Mouse (Mus musculus) limb, embryonic 14.5 days (tissue): ENCODE measurements around the gene Safb2. TPM values are rescaled to one million over a fixed set of nuclear protein-coding genes. Genes with fewer than 3 reads are reported as not detected.

Experiments used
- ATAC-seq: fragments of 200-750 bp; cut with Nextera tagmentation; 2 replicates; pipeline ENCODE4 v1.8.0; 2017; ENCODE audit warnings: low read depth, moderate number of reproducible peaks, moderate TSS enrichment; ENCODE audit not compliant: low FRiP score
- DNase-seq: peaks from one replicate; pipeline ENCODE4 v3.0.0-alpha.2; 2015; ENCODE audit warnings: low spot score
- H3K27ac ChIP-seq: fragments of 300-500 bp; sonication (generic); replicated peaks from 2 replicates; pipeline ENCODE4 v1.5.1; 2014; ENCODE audit warnings: low read depth, mild to moderate bottlenecking, low read length, moderate library complexity, mixed read lengths
- H3K27me3 ChIP-seq: fragments of 300-500 bp; sonication (generic); 2 replicates; pipeline ENCODE4 v1.6.1; 2014; ENCODE audit warnings: low read length, mixed read lengths; ENCODE audit not compliant: control insufficient read depth, insufficient read depth
- H3K36me3 ChIP-seq: fragments of 300-500 bp; sonication (generic); 2 replicates; pipeline ENCODE4 v1.6.1; 2014; ENCODE audit warnings: mild to moderate bottlenecking, low read length, moderate library complexity, mixed read lengths; ENCODE audit not compliant: control insufficient read depth, insufficient read depth
- H3K4me1 ChIP-seq: fragments of 300-500 bp; sonication (generic); 2 replicates; pipeline ENCODE4 v1.6.1; 2014; ENCODE audit warnings: antibody characterized with exemption, low read length, mixed read lengths; ENCODE audit not compliant: control insufficient read depth, insufficient read depth
- H3K4me2 ChIP-seq: fragments of 300-500 bp; sonication (generic); replicated peaks from 2 replicates; pipeline ENCODE4 v1.6.1; 2014; ENCODE audit warnings: low read depth, mild to moderate bottlenecking, low read length, moderate library complexity; ENCODE audit not compliant: severe bottlenecking
- H3K4me3 ChIP-seq: fragments of 300-500 bp; sonication (generic); replicated peaks from 2 replicates; pipeline ENCODE4 v1.5.1; 2014; ENCODE audit warnings: low read length
- H3K9ac ChIP-seq: fragments of 300-500 bp; sonication (generic); 2 replicates; pipeline ENCODE4 v1.6.1; 2014; ENCODE audit warnings: mild to moderate bottlenecking, low read depth, low read length, moderate library complexity; ENCODE audit not compliant: severe bottlenecking
- H3K9me3 ChIP-seq: fragments of 300-500 bp; sonication (generic); 2 replicates; pipeline ENCODE4 v1.6.1; 2016; ENCODE audit warnings: low read length; ENCODE audit not compliant: control insufficient read depth
- POLR2A ChIP-seq: fragments of 200-500 bp; IDR thresholded peaks from 2 replicates; pipeline ENCODE4 v1.8.0; 2012; ENCODE audit warnings: inconsistent platforms, mild to moderate bottlenecking, moderate library complexity, borderline replicate concordance; ENCODE audit not compliant: insufficient read depth, insufficient read length; ENCODE audit errors: extremely low read depth
- WGBS: fragments of 180-500 bp; shearing (Covaris S2); extraction: QIAGEN DNeasy Blood & Tissue Kit; methylation state at CpG from one replicate; pipeline ENCODE4 v1.1.7; 2014; 5-methylcytosine and 5-hydroxymethylcytosine counted together
- polyA plus RNA-seq, 2 experiments: library from polyadenylated mRNA; depleted of rRNA in 1 of 2; stranded (reverse) in 1 of 2; unstranded in 1 of 2; fragments of >200 nt; fragmentation: Nextera tagmentation in 1 of 2; extraction: Ambion mirVana in 1 of 2; gene quantifications; 2 replicates each; pipeline versions ENCODE4 v1.2.1 to v1.2.3; 2012 to 2014

Safb2 gene
- polyA plus RNA-seq, 2 experiments, result 52.1 to 133 TPM

DNA sequence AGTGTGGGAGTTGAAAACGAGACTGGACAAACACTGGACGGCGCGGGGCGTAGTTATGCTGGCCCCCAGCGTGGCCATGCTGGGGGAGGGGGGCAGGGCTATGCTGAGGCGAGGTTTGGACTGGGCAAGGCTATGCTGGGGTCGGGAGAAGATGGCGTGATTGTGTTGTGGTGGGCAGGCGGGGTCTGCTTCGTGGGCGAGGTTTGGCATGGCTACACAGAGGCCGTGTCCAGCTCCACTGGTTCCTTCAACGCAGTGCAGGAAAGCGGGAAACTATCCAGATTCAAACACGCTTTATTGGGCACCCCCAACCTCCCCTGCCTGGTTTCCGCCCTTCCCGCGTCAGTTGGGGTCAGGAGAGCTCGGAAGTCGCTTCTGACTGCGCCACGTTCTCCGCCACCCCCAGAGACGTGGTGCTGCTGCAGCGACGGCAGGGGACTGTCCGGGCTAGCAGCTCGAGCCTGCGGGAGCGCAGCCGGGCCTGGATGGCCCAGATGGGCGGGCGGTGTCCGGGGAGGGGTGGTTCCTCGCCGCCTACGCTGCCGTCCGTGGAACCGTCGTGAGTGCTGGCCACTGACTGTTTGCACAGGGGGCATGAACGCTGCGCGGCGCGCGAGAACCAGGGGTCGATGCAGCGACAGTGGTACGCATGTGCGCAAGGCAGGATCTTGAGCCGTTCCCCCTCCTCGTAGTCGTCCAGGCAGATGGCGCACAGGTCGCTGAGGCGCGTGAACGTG is 73.2 kb downstream of the Safb2 start:
- TF ChIP-seq POLR2A, result no peak
- Histone ChIP-seq H3K4me1 (peaks cover 10% of the 10 kb centered on the region), H3K27ac (no peak overlapping the region), H3K4me3 (peak overlapping the region; percentile 29), H3K9me3 (no peaks in the 10 kb centered on the region), H3K27me3 (peaks cover 45% of the 10 kb centered on the region), H3K4me2 (peak overlapping the region; percentile 43), H3K9ac (0 out of 2 replicates have a peak overlapping the region, but pooled peaks have one; percentile 16), H3K36me3 (no peaks in the 10 kb centered on the region)
- DNase-seq, result no peak
- no peak for ATAC-seq
- WGBS, result 8% methylated on average over 55 of the region's 60 CpGs

Other genes starting within 250 kb of the Safb2 start
- gene Ptprs, start 108.1 kb downstream of the Safb2 start, polyA plus RNA-seq (2012; rRNA removed), result 483 and 667 TPM in 2 replicates
- 116 and 131 TPM in 2 replicates for gene Ptprs, start 108.1 kb downstream of the Safb2 start, polyA plus RNA-seq (2014; fragmentation: Nextera tagmentation; extraction: Ambion mirVana)
- not detected in 2 replicates for gene Znrf4, start 72.2 kb downstream of the Safb2 start, polyA plus RNA-seq (2012; rRNA removed)
- 0.17 TPM in 1 of 2 replicates, not detected in the other for gene Znrf4, start 72.2 kb downstream of the Safb2 start, polyA plus RNA-seq (2014; fragmentation: Nextera tagmentation; extraction: Ambion mirVana)
- gene Gm20219, start 30.2 kb downstream of the Safb2 start, polyA plus RNA-seq (2012; rRNA removed), result 7.7 and 8.7 TPM in 2 replicates
- 5.7 and 9.1 TPM in 2 replicates for gene Gm20219, start 30.2 kb downstream of the Safb2 start, polyA plus RNA-seq (2014; fragmentation: Nextera tagmentation; extraction: Ambion mirVana)
- gene Safb, start 240 bp upstream of the Safb2 start, polyA plus RNA-seq (2012; rRNA removed), result 157 and 169 TPM in 2 replicates
- 71.8 and 83.6 TPM in 2 replicates for gene Safb, start 240 bp upstream of the Safb2 start, polyA plus RNA-seq (2014; fragmentation: Nextera tagmentation; extraction: Ambion mirVana)
- 112 and 141 TPM in 2 replicates for gene 2410015M20Rik, start 25.2 kb upstream of the Safb2 start, polyA plus RNA-seq (2012; rRNA removed)
- 257 and 294 TPM in 2 replicates for gene 2410015M20Rik, start 25.2 kb upstream of the Safb2 start, polyA plus RNA-seq (2014; fragmentation: Nextera tagmentation; extraction: Ambion mirVana)
- gene Rpl36, start 28.8 kb upstream of the Safb2 start, polyA plus RNA-seq (2012; rRNA removed), result 2,428 and 2,960 TPM in 2 replicates
- 2,222 and 2,347 TPM in 2 replicates for gene Rpl36, start 28.8 kb upstream of the Safb2 start, polyA plus RNA-seq (2014; fragmentation: Nextera tagmentation; extraction: Ambion mirVana)
- gene Lonp1, start 42.3 kb upstream of the Safb2 start, polyA plus RNA-seq (2012; rRNA removed), result 76.7 and 79.4 TPM in 2 replicates
- 45.6 and 54.9 TPM in 2 replicates for gene Lonp1, start 42.3 kb upstream of the Safb2 start, polyA plus RNA-seq (2014; fragmentation: Nextera tagmentation; extraction: Ambion mirVana)
- gene Catsperd, start 43.6 kb upstream of the Safb2 start, polyA plus RNA-seq (2012; rRNA removed), result 1.0 TPM in 2 replicates
- gene Catsperd, start 43.6 kb upstream of the Safb2 start, polyA plus RNA-seq (2014; fragmentation: Nextera tagmentation; extraction: Ambion mirVana), result 0.48 and 0.58 TPM in 2 replicates
- 139 and 154 TPM in 2 replicates for gene Ranbp3, start 88.7 kb upstream of the Safb2 start, polyA plus RNA-seq (2012; rRNA removed)
- gene Ranbp3, start 88.7 kb upstream of the Safb2 start, polyA plus RNA-seq (2014; fragmentation: Nextera tagmentation; extraction: Ambion mirVana), result 86.3 and 93.8 TPM in 2 replicates
- gene Ndufa11, start 133.2 kb upstream of the Safb2 start, polyA plus RNA-seq (2012; rRNA removed), result 251 and 322 TPM in 2 replicates
- 469 and 480 TPM in 2 replicates for gene Ndufa11, start 133.2 kb upstream of the Safb2 start, polyA plus RNA-seq (2014; fragmentation: Nextera tagmentation; extraction: Ambion mirVana)
- 23.4 and 24.1 TPM in 2 replicates for gene Vmac, start 133.4 kb upstream of the Safb2 start, polyA plus RNA-seq (2012; rRNA removed)
- gene Vmac, start 133.4 kb upstream of the Safb2 start, polyA plus RNA-seq (2014; fragmentation: Nextera tagmentation; extraction: Ambion mirVana), result 24.1 and 25.0 TPM in 2 replicates
- 24.1 and 36.7 TPM in 2 replicates for gene Nrtn, start 172.9 kb upstream of the Safb2 start, polyA plus RNA-seq (2012; rRNA removed)
- 31.9 and 36.5 TPM in 2 replicates for gene Nrtn, start 172.9 kb upstream of the Safb2 start, polyA plus RNA-seq (2014; fragmentation: Nextera tagmentation; extraction: Ambion mirVana)
- gene Dus3l, start 180.2 kb upstream of the Safb2 start, polyA plus RNA-seq (2012; rRNA removed), result 107 and 144 TPM in 2 replicates
- gene Dus3l, start 180.2 kb upstream of the Safb2 start, polyA plus RNA-seq (2014; fragmentation: Nextera tagmentation; extraction: Ambion mirVana), result 43.6 and 44.4 TPM in 2 replicates
- 4.5 and 5.0 TPM in 2 replicates for gene Prr22, start 185.7 kb upstream of the Safb2 start, polyA plus RNA-seq (2012; rRNA removed)
- 0.58 and 0.97 TPM in 2 replicates for gene Prr22, start 185.7 kb upstream of the Safb2 start, polyA plus RNA-seq (2014; fragmentation: Nextera tagmentation; extraction: Ambion mirVana)
- gene Rfx2, start 246.4 kb upstream of the Safb2 start, polyA plus RNA-seq (2012; rRNA removed), result 8.2 and 12.1 TPM in 2 replicates
- gene Rfx2, start 246.4 kb upstream of the Safb2 start, polyA plus RNA-seq (2014; fragmentation: Nextera tagmentation; extraction: Ambion mirVana), result 4.2 and 4.5 TPM in 2 replicates